Mouse (Mus musculus) heart, adult 2 months (tissue): ENCODE measurements at regions not wholly inside any gene's neighbourhood (a gene's known extent, or its start where the extent isn't known, plus 50 kb on each side); places are given as distances from the start of the nearest gene placed in this dataset.

Experiments used
- CTCF ChIP-seq: fragments of 200-600 bp; IDR thresholded peaks from 2 replicates; pipeline ENCODE4 v1.8.1; 2022; ENCODE audit warnings: antibody characterized with exemption, mild to moderate bottlenecking, moderate library complexity
- POLR2A ChIP-seq: fragments of 200-500 bp; IDR thresholded peaks from 2 replicates; pipeline ENCODE4 v1.6.1; 2011; ENCODE audit warnings: mild to moderate bottlenecking, low read depth, low read length, control low read depth; ENCODE audit not compliant: insufficient read depth

DNA sequence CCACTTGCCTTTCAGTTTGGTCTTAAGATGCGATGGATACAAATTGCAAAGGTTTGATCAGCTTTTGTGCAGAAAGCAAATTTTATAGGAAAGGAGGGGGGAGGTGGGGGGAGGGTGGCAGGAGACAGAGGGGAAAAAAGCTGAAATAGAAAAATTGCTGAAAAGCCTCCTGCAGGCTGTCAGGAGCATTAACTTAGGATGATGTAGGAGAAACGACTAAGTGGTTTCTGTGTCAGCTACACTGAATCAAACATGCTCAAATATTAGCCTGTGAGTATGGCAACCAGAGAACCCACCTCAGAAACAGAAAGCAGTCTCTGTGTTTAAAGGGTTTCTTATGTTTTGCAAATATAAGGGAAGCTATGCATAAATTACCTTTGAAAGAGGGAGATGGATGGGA lies 819.6 kb downstream of the Gm9195 start:
- TF ChIP-seq CTCF = no peak
- no peak for TF ChIP-seq POLR2A
